Mouse (Mus musculus): Measurements from ENCODE around the gene St6galnac3.

GRCm38 (mm10) chr3:153761171-153761570 is 36.2 kb upstream of the St6galnac3 start:
- TF ChIP-seq CTCF (IDR thresholded peaks at IDR 0.05; ENCODE audit: control insufficient read depth, insufficient read depth, low read length) (no peak), POLR2A (IDR thresholded peaks at IDR 0.05; ENCODE audit: borderline replicate concordance, control insufficient read depth, low read depth, low read length) (no peak)

All from bone marrow, adult 2 months (tissue).